Mouse (Mus musculus): ENCODE measurements at regions not wholly inside any gene's neighbourhood (a gene's known extent, or its start where the extent isn't known, plus 50 kb on each side); places are given as distances from the start of the nearest gene placed in this dataset.

DNA sequence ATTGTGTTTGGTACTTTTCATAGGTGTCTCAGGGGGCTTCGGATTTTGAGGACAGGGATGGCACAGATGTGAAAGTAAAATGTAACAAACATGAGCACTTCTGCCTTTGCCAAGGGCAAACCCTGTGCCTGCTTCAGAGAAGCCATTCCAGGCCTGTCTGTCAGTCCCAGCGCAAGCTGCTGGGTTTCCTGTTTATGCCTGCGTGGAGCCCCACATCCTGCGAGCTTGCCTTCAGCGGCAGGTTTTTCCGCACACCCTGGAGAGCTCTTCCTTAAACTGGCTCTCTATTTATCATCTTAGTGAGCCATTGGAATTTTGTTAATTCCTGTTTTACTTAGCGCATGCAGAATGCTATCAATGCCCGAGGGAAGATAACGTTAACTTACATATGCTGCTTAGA lies 159.5 kb downstream of the Zfp281 start:
- peak; percentile 69 for DNase-seq

DNA sequence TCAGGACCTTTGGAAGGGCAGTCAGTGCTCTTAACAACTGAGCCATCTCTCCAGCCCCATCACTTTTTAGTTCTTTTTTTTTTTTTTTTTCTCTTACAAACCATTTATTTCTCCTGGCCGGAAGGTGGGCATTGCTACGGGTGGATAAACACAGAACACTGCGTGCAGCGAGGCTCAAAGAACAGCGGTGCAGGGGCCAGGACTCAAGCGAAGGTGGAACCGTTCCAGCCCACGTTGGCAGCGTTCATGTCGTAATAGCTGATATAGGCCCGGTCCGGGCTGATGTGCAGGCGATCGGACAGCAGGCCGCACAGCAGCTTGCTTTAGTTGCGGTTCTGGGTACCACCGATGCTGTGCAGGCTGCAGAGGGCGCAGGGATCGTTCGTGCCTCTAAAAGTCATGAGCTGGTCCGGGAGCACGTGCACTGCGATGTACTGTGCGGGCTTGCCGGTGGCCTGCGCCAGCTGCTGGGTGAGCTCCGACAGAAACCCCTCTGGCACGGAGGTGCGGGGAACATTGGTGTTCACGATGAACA lies 164.3 kb downstream of the Zfp281 start:
- no peak for DNase-seq

DNA sequence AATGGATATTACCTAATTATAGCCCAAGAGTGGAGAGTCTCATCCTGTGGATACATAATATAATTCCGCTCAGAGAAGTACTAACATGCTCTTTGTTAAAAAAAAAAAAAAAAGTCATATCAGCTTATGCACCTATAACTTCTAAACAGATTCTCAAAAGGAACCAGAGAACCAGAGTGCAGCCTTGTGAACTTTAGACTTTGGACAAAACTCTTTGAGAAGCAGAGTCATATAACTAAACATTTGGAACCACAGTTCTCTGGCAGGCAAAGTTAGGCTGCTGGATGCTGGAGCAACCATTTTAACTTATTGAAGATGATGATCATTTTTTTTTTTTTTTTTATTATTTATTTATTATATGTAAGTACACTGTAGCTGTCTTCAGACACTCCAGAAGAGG lies 166.9 kb downstream of the Zfp281 start:
- no peak for DNase-seq
